Mouse (Mus musculus) small intestine, adult 2 months (tissue): Measurements from ENCODE around the gene Dcun1d1. TPM values are rescaled to one million over a fixed set of nuclear protein-coding genes. Genes with fewer than 3 reads are reported as not detected.

Source experiments
- H3K27ac ChIP-seq: fragments of 200-500 bp; 2 replicates; pipeline ENCODE4 v1.5.1; 2012; ENCODE audit warnings: low read depth, low read length, control low read depth, inconsistent platforms; ENCODE audit not compliant: insufficient read depth
- H3K27me3 ChIP-seq: fragments of 200-500 bp; 2 replicates; pipeline ENCODE4 v1.6.1; 2012; ENCODE audit warnings: mild to moderate bottlenecking, moderate library complexity, low read length, inconsistent platforms; ENCODE audit not compliant: control insufficient read depth, insufficient read depth
- H3K36me3 ChIP-seq: fragments of 200-500 bp; 2 replicates; pipeline ENCODE4 v1.6.1; 2012; ENCODE audit warnings: mild to moderate bottlenecking, low read length, control low read depth, inconsistent platforms; ENCODE audit not compliant: control insufficient read depth, insufficient read depth
- H3K4me1 ChIP-seq: fragments of 200-500 bp; 2 replicates; pipeline ENCODE4 v1.6.1; 2012; ENCODE audit warnings: low read length, inconsistent platforms, mixed read lengths; ENCODE audit not compliant: control insufficient read depth, insufficient read depth, insufficient read length
- H3K4me3 ChIP-seq: fragments of 200-500 bp; 2 replicates; pipeline ENCODE4 v1.5.1; 2012; ENCODE audit warnings: low read depth, mild to moderate bottlenecking, control low read depth, inconsistent platforms, low read length, moderate library complexity
- CTCF ChIP-seq: fragments of 200-500 bp; IDR thresholded peaks from 2 replicates; pipeline ENCODE4 v1.5.1; 2012; ENCODE audit warnings: low read depth, mild to moderate bottlenecking, control low read depth, inconsistent platforms, low read length, moderate library complexity, mixed read lengths; ENCODE audit not compliant: insufficient replicate concordance, insufficient read length; ENCODE audit errors: extremely low read depth
- POLR2A ChIP-seq: fragments of 200-500 bp; IDR thresholded peaks from 2 replicates; pipeline ENCODE4 v1.6.1; 2012; ENCODE audit warnings: low read depth, mild to moderate bottlenecking, control low read depth, inconsistent platforms, low read length, moderate library complexity
- WGBS: fragments of 180-500 bp; shearing (Covaris S2); methylation state at CpG from one replicate; pipeline ENCODE4 v1.1.7; 2018; 5-methylcytosine and 5-hydroxymethylcytosine counted together
- polyA plus RNA-seq: library from polyadenylated mRNA; depleted of rRNA; stranded (reverse); fragments of >200 nt; gene quantifications from 2 replicates; pipeline ENCODE4 v1.2.3, GENCODE M21; 2012; rRNA removed

Dcun1d1 gene
- polyA plus RNA-seq: 0.50 and 4.6 TPM in 2 replicates

DNA sequence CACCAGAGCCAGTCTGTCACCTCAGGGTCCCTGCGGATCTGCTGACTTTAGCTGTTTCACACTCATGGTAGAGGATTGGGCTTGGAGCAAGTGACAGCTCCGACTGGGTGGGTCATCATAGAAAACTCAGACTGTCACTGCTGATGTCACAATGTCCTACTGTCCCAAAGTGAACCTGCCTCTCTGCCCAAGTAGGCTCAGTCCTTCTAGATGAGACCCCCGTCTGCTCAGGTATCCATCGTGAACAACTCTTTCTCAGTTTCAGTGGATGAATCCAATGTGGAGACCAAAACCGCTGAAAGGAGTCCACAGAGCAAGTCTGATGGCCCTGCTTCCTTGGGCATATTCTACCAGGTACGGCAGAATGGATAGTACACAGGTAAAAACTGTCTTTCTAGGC lies at the start of gene Dcun1d1:
Gene Dcun1d1 (minus strand): TSS at position 101 of the 400 bp plus-strand sequence.
- peaks cover 3% of the 10 kb centered on the region; the same call in 1 of the 2 replicates for H3K36me3 ChIP-seq
- WGBS: 95% methylated on average over 6 of the region's 6 CpGs
- no peak for TF ChIP-seq POLR2A
- no peak for TF ChIP-seq CTCF
- no peaks in the 10 kb centered on the region for H3K27me3 ChIP-seq
- no peak within 1 kb of the TSS for H3K4me3 ChIP-seq
- H3K4me1 ChIP-seq: peaks cover 10% of the 10 kb centered on the region
- no peak within 1 kb of the TSS for H3K27ac ChIP-seq

- no peaks in the 10 kb centered on the region for H3K27me3 ChIP-seq
- peaks cover 35% of the 10 kb centered on the region for H3K36me3 ChIP-seq
- 90% methylated on average over 6 of the region's 6 CpGs for WGBS
- no peak overlapping the region for H3K27ac ChIP-seq
- H3K4me3 ChIP-seq: no peak overlapping the region
- TF ChIP-seq CTCF: no peak
- TF ChIP-seq POLR2A: no peak
- H3K4me1 ChIP-seq: no peaks in the 10 kb centered on the region
Observed at GRCm38 (mm10) chr3:35986266-35986665, 49.0 kb upstream of the Dcun1d1 start.

DNA sequence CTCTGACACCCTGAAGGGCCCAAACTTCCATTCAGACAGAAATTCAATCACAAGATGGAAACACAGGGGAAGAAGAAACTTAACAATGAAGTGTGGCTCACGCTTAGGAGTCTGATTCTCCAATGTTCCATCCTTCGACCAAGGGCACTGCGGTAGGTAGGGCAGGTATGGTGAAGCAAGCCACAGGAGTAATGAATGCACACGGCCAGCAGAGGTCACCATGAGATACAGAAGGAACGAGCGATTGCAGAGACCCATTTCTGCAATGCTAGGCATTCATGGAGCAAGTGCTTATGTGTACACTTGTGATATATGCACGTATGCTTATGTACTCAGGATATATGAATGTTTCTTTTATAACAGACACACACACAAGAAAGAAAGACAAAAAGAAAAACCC lies 36.3 kb upstream of the Dcun1d1 start:
- no peak for TF ChIP-seq POLR2A
- peak; percentile 57; the same call in 1 of the 2 replicates for TF ChIP-seq CTCF
- Histone ChIP-seq H3K36me3 (peaks cover 10% of the 10 kb centered on the region), H3K4me3 (no peak overlapping the region), H3K27me3 (no peaks in the 10 kb centered on the region), H3K4me1 (no peaks in the 10 kb centered on the region), H3K27ac (no peak overlapping the region)
- 63% methylated on average over 7 of the region's 7 CpGs for WGBS

GRCm38 (mm10) chr3:35972985-35973384 lies 35.7 kb upstream of the Dcun1d1 start:
- H3K4me1 ChIP-seq: no peaks in the 10 kb centered on the region
- H3K36me3 ChIP-seq: peaks cover 9% of the 10 kb centered on the region
- TF ChIP-seq POLR2A: no peak
- TF ChIP-seq CTCF: no peak
- H3K27me3 ChIP-seq: no peaks in the 10 kb centered on the region
- H3K27ac ChIP-seq: no peak overlapping the region
- H3K4me3 ChIP-seq: no peak overlapping the region
- 77% methylated on average over 4 of the region's 4 CpGs for WGBS

GRCm38 (mm10) chr3:35971149-35971548 lies 33.9 kb upstream of the Dcun1d1 start:
- Histone ChIP-seq H3K27me3 (no peaks in the 10 kb centered on the region), H3K4me3 (no peak overlapping the region), H3K36me3 (peaks cover 8% of the 10 kb centered on the region), H3K4me1 (no peaks in the 10 kb centered on the region), H3K27ac (no peak overlapping the region)
- no peak for TF ChIP-seq CTCF
- no peak for TF ChIP-seq POLR2A
- WGBS: 94% methylated on average over 12 of the region's 12 CpGs

- Histone ChIP-seq H3K4me3 (no peak overlapping the region), H3K27ac (no peak overlapping the region), H3K36me3 (peaks cover 4% of the 10 kb centered on the region), H3K27me3 (no peaks in the 10 kb centered on the region), H3K4me1 (no peaks in the 10 kb centered on the region)
- TF ChIP-seq CTCF (no peak), POLR2A (no peak)
- WGBS: 53% methylated on average over 4 of the region's 4 CpGs
Observed at GRCm38 (mm10) chr3:35970441-35970840, 33.2 kb upstream of the Dcun1d1 start.

DNA sequence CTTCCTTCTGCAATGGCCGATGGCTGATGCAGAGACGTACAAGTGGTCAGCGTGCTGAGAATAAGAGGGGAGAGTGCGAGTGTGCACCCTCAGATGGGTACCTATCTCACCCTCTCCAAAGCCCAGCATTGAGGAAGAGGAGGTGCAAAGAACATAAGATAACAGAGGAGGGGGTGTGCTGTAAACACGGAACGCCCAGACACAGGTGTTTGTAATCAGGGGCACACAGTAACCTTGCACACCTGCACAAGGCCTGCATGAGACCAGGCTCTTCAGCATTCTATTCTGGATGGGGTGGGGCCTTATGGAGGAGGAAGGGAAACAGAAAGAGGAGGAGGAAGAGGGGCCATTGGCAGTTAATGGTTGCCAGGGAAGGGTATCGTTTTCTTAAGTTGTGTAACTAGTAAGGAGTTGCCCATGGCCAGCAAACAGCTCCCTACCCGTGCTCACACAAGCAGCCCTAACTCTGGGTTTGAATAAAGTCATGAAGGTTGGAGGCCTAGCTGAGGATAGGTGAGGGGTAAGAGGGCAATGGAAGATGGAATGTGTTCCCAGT lies 30.2 kb upstream of the Dcun1d1 start:
- no peaks in the 10 kb centered on the region for H3K27me3 ChIP-seq
- H3K4me1 ChIP-seq: no peaks in the 10 kb centered on the region
- H3K36me3 ChIP-seq: peaks cover 11% of the 10 kb centered on the region
- TF ChIP-seq CTCF (no peak), POLR2A (no peak)
- H3K4me3 ChIP-seq: no peak overlapping the region
- 68% methylated on average over 8 of the region's 8 CpGs for WGBS
- H3K27ac ChIP-seq: no peak overlapping the region
